In genomic region chr1:56286386-56287045, GRCm38 (mm10) we compare ENCODE assay signal across 22 mouse cellular contexts.
DNase-seq lines count a peak whose midpoint lies in the region; ATAC-seq and TF ChIP-seq lines count a peak whose summit lies in the region.
"Had no signal": no experiment of that assay in that cellular context is flagged by ENCODE, and none has a peak within 500 bp of the region (broad histone marks: within the 10 kb centered on the region; RNA-seq: fewer than 3 reads in every experiment).

No protein-coding gene starts in this region.

- TF ChIP-seq CTCF in lung, postnatal 0 days (IDR thresholded peaks at IDR 0.05): no peak

- ATAC-seq in lung, embryonic 16.5 days (ENCODE audit: low read depth): peak; percentile 41
- ATAC-seq in lung, postnatal 0 days: no peak
- peak; percentile 75 for ATAC-seq in kidney, embryonic 16.5 days (ENCODE audit: low FRiP score, low TSS enrichment)
- no peak for ATAC-seq in cerebellum, adult (ENCODE audit: insufficient number of reproducible peaks, low FRiP score, low TSS enrichment)
- ATAC-seq: forebrain, postnatal 0 days; inflammation-experienced regulatory T-cells, adult 6 months; midbrain, embryonic 16.5 days had no signal

- H3K27me3 ChIP-seq in lung, embryonic 16.5 days (ENCODE audit: control insufficient read depth, insufficient read depth, low read depth, low read length): no peaks in the 10 kb centered on the region
- no peaks in the 10 kb centered on the region for H3K27me3 ChIP-seq in lung, postnatal 0 days (replicated peaks; ENCODE audit: insufficient read depth, low read length)
- H3K27me3 ChIP-seq in kidney, embryonic 16.5 days (ENCODE audit: insufficient read depth, low read length): no peaks in the 10 kb centered on the region
- H3K27me3 ChIP-seq: CH12.LX; heart, embryonic 12.5 days; limb, embryonic 12.5 days; neural tube, embryonic 12.5 days had no signal

- H3K4me2 ChIP-seq in lung, embryonic 16.5 days (ENCODE audit: low read depth, low read length): no peak overlapping the region
- no peak overlapping the region for H3K4me2 ChIP-seq in lung, postnatal 0 days (replicated peaks; ENCODE audit: low read depth, low read length)
- no peak overlapping the region; the same call in 1 of the 2 replicates for H3K4me2 ChIP-seq in kidney, embryonic 16.5 days (replicated peaks; ENCODE audit: low read depth, low read length)
- H3K4me2 ChIP-seq: heart, embryonic 12.5 days; limb, embryonic 12.5 days; neural tube, embryonic 12.5 days had no signal

- WGBS in lung, embryonic 16.5 days: 14% methylated on average over 12 of the region's 12 CpGs
- WGBS in lung, postnatal 0 days: 14% methylated on average over 12 of the region's 12 CpGs
- 6% methylated on average over 12 of the region's 12 CpGs for WGBS in kidney, embryonic 16.5 days

- H3K9me3 ChIP-seq in lung, embryonic 16.5 days (ENCODE audit: control insufficient read depth, low read length): no peaks in the 10 kb centered on the region
- no peaks in the 10 kb centered on the region for H3K9me3 ChIP-seq in lung, postnatal 0 days (ENCODE audit: low read length)
- H3K9me3 ChIP-seq in kidney, embryonic 16.5 days (ENCODE audit: low read length): no peaks in the 10 kb centered on the region
- H3K9me3 ChIP-seq: heart, embryonic 12.5 days; limb, embryonic 12.5 days; neural tube, embryonic 12.5 days had no signal

- H3K27ac ChIP-seq in lung, embryonic 16.5 days (ENCODE audit: low read length): no peak overlapping the region
- no peak overlapping the region for H3K27ac ChIP-seq in lung, postnatal 0 days (ENCODE audit: low read length)
- no peak overlapping the region for H3K27ac ChIP-seq in kidney, embryonic 16.5 days (ENCODE audit: low read length)
- H3K27ac ChIP-seq: limb, embryonic 12.5 days; neural tube, embryonic 12.5 days had no signal

- peaks cover 8% of the 10 kb centered on the region for H3K4me1 ChIP-seq in lung, embryonic 16.5 days (replicated peaks; ENCODE audit: control insufficient read depth, insufficient read depth, low read length)
- no peaks in the 10 kb centered on the region for H3K4me1 ChIP-seq in lung, postnatal 0 days (ENCODE audit: insufficient read depth, low read depth, low read length)
- peaks cover 11% of the 10 kb centered on the region; the same call in 1 of the 2 replicates for H3K4me1 ChIP-seq in kidney, embryonic 16.5 days (ENCODE audit: insufficient read depth, low read length)
- H3K4me1 ChIP-seq: heart, embryonic 12.5 days; limb, embryonic 12.5 days; neural tube, embryonic 12.5 days had no signal

- DNase-seq in adrenal gland, adult 2 months: peak; percentile 1
- no peak for DNase-seq in adrenal gland, adult 8-10 months
- no peak for DNase-seq in lung, postnatal 0 days (ENCODE audit: low spot score)
- no peak for DNase-seq in cerebellum, adult 8-10 months
- DNase-seq in urinary bladder, postnatal 10 days (ENCODE audit: low spot score): no peak
- DNase-seq: cerebellum, adult 11-12 months; forebrain, postnatal 0 days; gastrocnemius, postnatal 14 days; heart, postnatal 36 days; lung, adult 18-20 months; retina, postnatal 1 day; thymus, adult 18-20 months had no signal

- no peak for TF ChIP-seq EP300 in lung, postnatal 0 days (IDR thresholded peaks at IDR 0.05)

- no peaks in the 10 kb centered on the region for H3K36me3 ChIP-seq in lung, embryonic 16.5 days (ENCODE audit: control insufficient read depth, insufficient read depth, low read length)
- no peaks in the 10 kb centered on the region for H3K36me3 ChIP-seq in lung, postnatal 0 days (ENCODE audit: insufficient read depth, low read length)
- no peaks in the 10 kb centered on the region for H3K36me3 ChIP-seq in kidney, embryonic 16.5 days (ENCODE audit: insufficient read depth, low read length)
- H3K36me3 ChIP-seq: heart, embryonic 12.5 days; limb, embryonic 12.5 days; neural tube, embryonic 12.5 days had no signal

- H3K4me3 ChIP-seq in lung, embryonic 16.5 days (ENCODE audit: low read length): no peak overlapping the region
- H3K4me3 ChIP-seq in lung, postnatal 0 days (ENCODE audit: low read depth, low read length): no peak overlapping the region
- no peak overlapping the region for H3K4me3 ChIP-seq in kidney, embryonic 16.5 days (ENCODE audit: low read length)
- H3K4me3 ChIP-seq: erythroblast, embryonic 14.5 days; heart, embryonic 12.5 days; limb, embryonic 12.5 days; neural tube, embryonic 12.5 days had no signal

- no peak overlapping the region for H3K9ac ChIP-seq in lung, embryonic 16.5 days (ENCODE audit: low read length)
- H3K9ac ChIP-seq in lung, postnatal 0 days (replicated peaks; ENCODE audit: low read depth): no peak overlapping the region
- H3K9ac ChIP-seq in kidney, embryonic 16.5 days (replicated peaks; ENCODE audit: low read length): no peak overlapping the region
- H3K9ac ChIP-seq: forebrain, postnatal 0 days; heart, embryonic 12.5 days; limb, embryonic 12.5 days; neural tube, embryonic 12.5 days had no signal

Comparison
In these comparisons a context has a peak if more than half of its experiments do, and no peak if none do; other contexts are left out.
1. ATAC-seq: peak in lung, embryonic 16.5 days (single experiment) and kidney, embryonic 16.5 days (single experiment); none in lung, postnatal 0 days (single experiment) and cerebellum, adult (single experiment).